Mouse (Mus musculus): ENCODE measurements around the gene Gm28635. TPM values are rescaled to one million over a fixed set of nuclear protein-coding genes. Genes with fewer than 3 reads are reported as not detected.

Gene Gm28635
- polyA plus RNA-seq, 1 experiment from 2014 or later = not detected

- peak overlapping the region; percentile 43 for H3K27ac ChIP-seq (ENCODE audit: low read length)
- peak overlapping the region; percentile 52 for H3K4me2 ChIP-seq (ENCODE audit: low read length)
- H3K27me3 ChIP-seq (replicated peaks; ENCODE audit: control insufficient read depth, insufficient read depth, low read length) = no peaks in the 10 kb centered on the region
- H3K9ac ChIP-seq (replicated peaks; ENCODE audit: low read depth, low read length) = peak overlapping the region; percentile 61
- no peaks in the 10 kb centered on the region for H3K36me3 ChIP-seq (ENCODE audit: control insufficient read depth, insufficient read depth)
- H3K4me1 ChIP-seq (replicated peaks; ENCODE audit: control insufficient read depth, insufficient read depth, low read length) = peaks cover 11% of the 10 kb centered on the region
- no peaks in the 10 kb centered on the region for H3K9me3 ChIP-seq (ENCODE audit: control insufficient read depth, low read length)
- ATAC-seq = no peak
- peak overlapping the region; percentile 50 for H3K4me3 ChIP-seq (replicated peaks; ENCODE audit: low read length)
- 18% methylated on average over 6 of the region's 6 CpGs for WGBS
Observed at GRCm38 (mm10) chr2:84648369-84648768, 29.5 kb downstream of the Gm28635 start.

GRCm38 (mm10) chr2:84647051-84647568 is 30.7 kb downstream of the Gm28635 start:
- no peaks in the 10 kb centered on the region for H3K36me3 ChIP-seq (ENCODE audit: control insufficient read depth, insufficient read depth)
- 91% methylated on average over 6 of the region's 6 CpGs for WGBS
- no peak for ATAC-seq
- H3K9me3 ChIP-seq (ENCODE audit: control insufficient read depth, low read length) = no peaks in the 10 kb centered on the region
- H3K4me1 ChIP-seq (replicated peaks; ENCODE audit: control insufficient read depth, insufficient read depth, low read length) = peaks cover 11% of the 10 kb centered on the region
- H3K27me3 ChIP-seq (replicated peaks; ENCODE audit: control insufficient read depth, insufficient read depth, low read length) = no peaks in the 10 kb centered on the region
- H3K27ac ChIP-seq (ENCODE audit: low read length) = no peak overlapping the region
- H3K9ac ChIP-seq (replicated peaks; ENCODE audit: low read depth, low read length) = no peak overlapping the region
- H3K4me3 ChIP-seq (replicated peaks; ENCODE audit: low read length) = peak overlapping the region; percentile 50
- H3K4me2 ChIP-seq (ENCODE audit: low read length) = peak overlapping the region; percentile 52

GRCm38 (mm10) chr2:84646138-84646537 is 31.7 kb downstream of the Gm28635 start:
- H3K27ac ChIP-seq (ENCODE audit: low read length) = no peak overlapping the region

GRCm38 (mm10) chr2:84640833-84641232 is 37.0 kb downstream of the Gm28635 start:
- no peaks in the 10 kb centered on the region for H3K27me3 ChIP-seq (replicated peaks; ENCODE audit: control insufficient read depth, insufficient read depth, low read length)
- no peak overlapping the region for H3K9ac ChIP-seq (replicated peaks; ENCODE audit: low read depth, low read length)
- H3K4me3 ChIP-seq (replicated peaks; ENCODE audit: low read length) = no peak overlapping the region
- H3K9me3 ChIP-seq (ENCODE audit: control insufficient read depth, low read length) = no peaks in the 10 kb centered on the region
- no peak overlapping the region for H3K27ac ChIP-seq (ENCODE audit: low read length)
- ATAC-seq = no peak
- H3K36me3 ChIP-seq (ENCODE audit: control insufficient read depth, insufficient read depth) = no peaks in the 10 kb centered on the region
- no peak overlapping the region for H3K4me2 ChIP-seq (ENCODE audit: low read length)
- peaks cover 26% of the 10 kb centered on the region for H3K4me1 ChIP-seq (replicated peaks; ENCODE audit: control insufficient read depth, insufficient read depth, low read length)

More at GRCm38 (mm10) chr2:84646138-84646537, 31.7 kb downstream of the Gm28635 start:
- no peak overlapping the region for H3K4me3 ChIP-seq (replicated peaks; ENCODE audit: low read length)
- H3K27me3 ChIP-seq (replicated peaks; ENCODE audit: control insufficient read depth, insufficient read depth, low read length) = no peaks in the 10 kb centered on the region
- 100% methylated on average over 1 of the region's 1 CpGs for WGBS
- no peaks in the 10 kb centered on the region for H3K36me3 ChIP-seq (ENCODE audit: control insufficient read depth, insufficient read depth)
- no peak overlapping the region for H3K9ac ChIP-seq (replicated peaks; ENCODE audit: low read depth, low read length)
- H3K9me3 ChIP-seq (ENCODE audit: control insufficient read depth, low read length) = no peaks in the 10 kb centered on the region
- no peak overlapping the region for H3K4me2 ChIP-seq (ENCODE audit: low read length)
- ATAC-seq = no peak
- H3K4me1 ChIP-seq (replicated peaks; ENCODE audit: control insufficient read depth, insufficient read depth, low read length) = peaks cover 9% of the 10 kb centered on the region

GRCm38 (mm10) chr2:84638428-84639220 is 39.2 kb downstream of the Gm28635 start:
- no peak overlapping the region for H3K4me3 ChIP-seq (replicated peaks; ENCODE audit: low read length)
- no peak for ATAC-seq
- no peaks in the 10 kb centered on the region for H3K27me3 ChIP-seq (replicated peaks; ENCODE audit: control insufficient read depth, insufficient read depth, low read length)
- no peaks in the 10 kb centered on the region for H3K36me3 ChIP-seq (ENCODE audit: control insufficient read depth, insufficient read depth)
- H3K4me1 ChIP-seq (replicated peaks; ENCODE audit: control insufficient read depth, insufficient read depth, low read length) = peaks cover 40% of the 10 kb centered on the region
- no peak overlapping the region for H3K9ac ChIP-seq (replicated peaks; ENCODE audit: low read depth, low read length)
- 0 out of 2 replicates have a peak overlapping the region, but pooled peaks have one; percentile 10 for H3K27ac ChIP-seq (ENCODE audit: low read length)
- H3K9me3 ChIP-seq (ENCODE audit: control insufficient read depth, low read length) = no peaks in the 10 kb centered on the region
- WGBS = 66% methylated on average over 5 of the region's 5 CpGs
- no peak overlapping the region for H3K4me2 ChIP-seq (ENCODE audit: low read length)

- H3K27ac ChIP-seq (ENCODE audit: low read length) = no peak overlapping the region
- ATAC-seq = no peak
- no peaks in the 10 kb centered on the region for H3K36me3 ChIP-seq (ENCODE audit: control insufficient read depth, insufficient read depth)
- WGBS = 37% methylated on average over 7 of the region's 7 CpGs
- no peak overlapping the region for H3K4me2 ChIP-seq (ENCODE audit: low read length)
- H3K9ac ChIP-seq (replicated peaks; ENCODE audit: low read depth, low read length) = no peak overlapping the region
- H3K27me3 ChIP-seq (replicated peaks; ENCODE audit: control insufficient read depth, insufficient read depth, low read length) = no peaks in the 10 kb centered on the region
- no peak overlapping the region for H3K4me3 ChIP-seq (replicated peaks; ENCODE audit: low read length)
- H3K9me3 ChIP-seq (ENCODE audit: control insufficient read depth, low read length) = no peaks in the 10 kb centered on the region
- H3K4me1 ChIP-seq (replicated peaks; ENCODE audit: control insufficient read depth, insufficient read depth, low read length) = peaks cover 43% of the 10 kb centered on the region
Observed at GRCm38 (mm10) chr2:84637452-84638165, 40.2 kb downstream of the Gm28635 start.

- Histone ChIP-seq H3K4me1 (replicated peaks; ENCODE audit: control insufficient read depth, insufficient read depth, low read length) (peaks cover 43% of the 10 kb centered on the region), H3K4me2 (ENCODE audit: low read length) (0 out of 2 replicates have a peak overlapping the region, but pooled peaks have one; percentile 2), H3K9me3 (ENCODE audit: control insufficient read depth, low read length) (no peaks in the 10 kb centered on the region), H3K27ac (ENCODE audit: low read length) (peak overlapping the region; percentile 85), H3K36me3 (ENCODE audit: control insufficient read depth, insufficient read depth) (no peaks in the 10 kb centered on the region), H3K4me3 (replicated peaks; ENCODE audit: low read length) (no peak overlapping the region), H3K9ac (replicated peaks; ENCODE audit: low read depth, low read length) (no peak overlapping the region), H3K27me3 (replicated peaks; ENCODE audit: control insufficient read depth, insufficient read depth, low read length) (no peaks in the 10 kb centered on the region)
- ATAC-seq = no peak
- 35% methylated on average over 8 of the region's 8 CpGs for WGBS
Observed at GRCm38 (mm10) chr2:84636231-84636741, 41.6 kb downstream of the Gm28635 start.

GRCm38 (mm10) chr2:84635611-84636010 is 42.2 kb downstream of the Gm28635 start:
- Histone ChIP-seq H3K9ac (replicated peaks; ENCODE audit: low read depth, low read length) (no peak overlapping the region), H3K9me3 (ENCODE audit: control insufficient read depth, low read length) (no peaks in the 10 kb centered on the region), H3K4me2 (ENCODE audit: low read length) (peak overlapping the region; percentile 2; the same call in 1 of the 2 replicates), H3K4me3 (replicated peaks; ENCODE audit: low read length) (no peak overlapping the region), H3K36me3 (ENCODE audit: control insufficient read depth, insufficient read depth) (no peaks in the 10 kb centered on the region), H3K4me1 (replicated peaks; ENCODE audit: control insufficient read depth, insufficient read depth, low read length) (peaks cover 43% of the 10 kb centered on the region), H3K27me3 (replicated peaks; ENCODE audit: control insufficient read depth, insufficient read depth, low read length) (no peaks in the 10 kb centered on the region), H3K27ac (ENCODE audit: low read length) (peak overlapping the region; percentile 85)
- ATAC-seq = peak; percentile 97
- 0% methylated on average over 2 of the region's 2 CpGs for WGBS

- peaks cover 43% of the 10 kb centered on the region for H3K4me1 ChIP-seq (replicated peaks; ENCODE audit: control insufficient read depth, insufficient read depth, low read length)
- H3K36me3 ChIP-seq (ENCODE audit: control insufficient read depth, insufficient read depth) = no peaks in the 10 kb centered on the region
- peak overlapping the region; percentile 11; the same call in 1 of the 2 replicates for H3K4me2 ChIP-seq (ENCODE audit: low read length)
- H3K4me3 ChIP-seq (replicated peaks; ENCODE audit: low read length) = no peak overlapping the region
- H3K27ac ChIP-seq (ENCODE audit: low read length) = peak overlapping the region; percentile 85
- no peaks in the 10 kb centered on the region for H3K27me3 ChIP-seq (replicated peaks; ENCODE audit: control insufficient read depth, insufficient read depth, low read length)
- WGBS = 15% methylated on average over 4 of the region's 4 CpGs
- H3K9ac ChIP-seq (replicated peaks; ENCODE audit: low read depth, low read length) = peak overlapping the region; percentile 35; the same call in 1 of the 2 replicates
- ATAC-seq = peak; percentile 25; the same call in 1 of the 2 replicates
- no peaks in the 10 kb centered on the region for H3K9me3 ChIP-seq (ENCODE audit: control insufficient read depth, low read length)
Observed at GRCm38 (mm10) chr2:84634934-84635482, 42.8 kb downstream of the Gm28635 start.

All from forebrain, embryonic 16.5 days (tissue).